Mouse (Mus musculus) MEL (cell line): ENCODE data around the gene Lix1. TPM values are rescaled to one million over a fixed set of nuclear protein-coding genes. Genes with fewer than 3 reads are reported as not detected.
A peak's percentile ranks its signal among the peaks of the same experiment; 100 is the strongest.

Experiments
- DNase-seq: peaks from one replicate; pipeline ENCODE4 v3.0.0; 2011; ENCODE audit warnings: low read depth, low spot score
- H3K27ac ChIP-seq: 2 replicates; pipeline ENCODE4 v1.5.1; 2012; ENCODE audit warnings: low read depth, mild to moderate bottlenecking, control low read depth, low read length, moderate library complexity; ENCODE audit not compliant: control insufficient read depth
- H3K27me3 ChIP-seq, 2 experiments: fragments of 150-350 bp in 1 of 2; sonication (generic) in 1 of 2; 2 replicates each; pipeline ENCODE4 v1.6.1; 2012; ENCODE audit warnings: low read length in 2 of 2, mild to moderate bottlenecking in 2 of 2, improper control_type of control experiment in 1 of 2, moderate library complexity in 1 of 2; ENCODE audit not compliant: insufficient read depth in 2 of 2, control insufficient read depth in 1 of 2
- H3K36me3 ChIP-seq, 2 experiments: 2 replicates each; pipeline ENCODE4 v1.6.1; 2012 to 2014; ENCODE audit warnings: low read length in 2 of 2, improper control_type of control experiment in 1 of 2, inconsistent platforms in 1 of 2, mild to moderate bottlenecking in 1 of 2; ENCODE audit not compliant: insufficient read depth in 2 of 2, control insufficient read depth in 1 of 2
- H3K4me1 ChIP-seq, 2 experiments: fragments of 150-350 bp in 1 of 2; sonication (generic) in 1 of 2; 2 replicates each; pipeline ENCODE4 v1.6.1; 2012; ENCODE audit warnings: low read length in 2 of 2, improper control_type of control experiment in 1 of 2, mild to moderate bottlenecking in 1 of 2; ENCODE audit not compliant: insufficient read depth in 2 of 2, control insufficient read depth in 1 of 2
- H3K4me3 ChIP-seq, 2 experiments: fragments of 150-350 bp in 1 of 2; sonication (generic) in 1 of 2; 2 replicates each; pipeline ENCODE4 v1.5.1; 2012; ENCODE audit warnings: low read depth in 2 of 2, low read length in 2 of 2, mild to moderate bottlenecking in 2 of 2, moderate library complexity in 2 of 2, control low read depth in 1 of 2, improper control_type of control experiment in 1 of 2; ENCODE audit not compliant: control insufficient read depth in 1 of 2, insufficient read depth in 1 of 2
- H3K79me2 ChIP-seq: 2 replicates; pipeline ENCODE4 v1.6.1; 2012; ENCODE audit warnings: mild to moderate bottlenecking, low read length, moderate library complexity; ENCODE audit not compliant: control insufficient read depth, poor library complexity, insufficient read depth
- H3K9ac ChIP-seq: 2 replicates; pipeline ENCODE4 v1.6.1; 2012; ENCODE audit warnings: low read depth, mild to moderate bottlenecking, control low read depth, low read length, moderate library complexity; ENCODE audit not compliant: control insufficient read depth, poor library complexity, severe bottlenecking
- H3K9me3 ChIP-seq: fragments of 150-350 bp; sonication (generic); replicated peaks from 2 replicates; pipeline ENCODE4 v1.6.1; 2012; ENCODE audit warnings: mild to moderate bottlenecking, low read length, improper control_type of control experiment, moderate library complexity; ENCODE audit not compliant: insufficient read depth
- BHLHE40 ChIP-seq: IDR thresholded peaks from 2 replicates; pipeline ENCODE4 v1.6.1; 2012; ENCODE audit warnings: low read depth, mild to moderate bottlenecking, inconsistent platforms, low read length, improper control_type of control experiment, borderline replicate concordance
- CHD1 ChIP-seq: IDR thresholded peaks from 2 replicates; pipeline ENCODE4 v1.6.1; 2012; ENCODE audit warnings: low read depth, mild to moderate bottlenecking, inconsistent platforms, low read length, improper control_type of control experiment
- CTCF ChIP-seq, 3 experiments: IDR thresholded peaks in 2 of 3; conservative IDR thresholded peaks in 1 of 3; 2 replicates each; pipeline ENCODE4 v1.5.1; 2011 to 2012; ENCODE audit warnings: low read length in 3 of 3, low read depth in 2 of 3, mild to moderate bottlenecking in 2 of 3, improper control_type of control experiment in 1 of 3, inconsistent platforms in 1 of 3, mixed read lengths in 1 of 3, moderate library complexity in 1 of 3; ENCODE audit not compliant: control insufficient read depth in 1 of 3, insufficient read depth in 1 of 3, poor library complexity in 1 of 3, severe bottlenecking in 1 of 3
- ELF1 ChIP-seq: IDR thresholded peaks from 2 replicates; pipeline ENCODE4 v1.6.1; 2014; ENCODE audit warnings: low read depth, mild to moderate bottlenecking, inconsistent platforms, low read length, improper control_type of control experiment, moderate library complexity
- EP300 ChIP-seq, 2 experiments: IDR thresholded peaks; 2 replicates each; pipeline ENCODE4 v1.6.1; 2011; ENCODE audit warnings: improper control_type of control experiment in 2 of 2, low read length in 2 of 2, low read depth in 1 of 2, mild to moderate bottlenecking in 1 of 2
- ETS1 ChIP-seq: IDR thresholded peaks from 2 replicates; pipeline ENCODE4 v1.6.1; 2012; ENCODE audit warnings: low read depth, mild to moderate bottlenecking, inconsistent platforms, low read length, improper control_type of control experiment, moderate library complexity
- GABPA ChIP-seq: IDR thresholded peaks from 2 replicates; pipeline ENCODE4 v1.6.1; 2012; ENCODE audit warnings: low read depth, mild to moderate bottlenecking, inconsistent platforms, low read length, improper control_type of control experiment, moderate library complexity
- MAZ ChIP-seq: IDR thresholded peaks from 2 replicates; pipeline ENCODE4 v1.6.1; 2012; ENCODE audit warnings: low read depth, mild to moderate bottlenecking, inconsistent platforms, low read length, improper control_type of control experiment
- MEF2A ChIP-seq: IDR thresholded peaks from 2 replicates; pipeline ENCODE4 v1.6.1; 2014; ENCODE audit warnings: low read depth, mild to moderate bottlenecking, inconsistent platforms, low read length, improper control_type of control experiment; ENCODE audit not compliant: poor library complexity, insufficient replicate concordance, severe bottlenecking; ENCODE audit errors: extremely low read depth
- MXI1 ChIP-seq: IDR thresholded peaks from 2 replicates; pipeline ENCODE4 v1.6.1; 2011; ENCODE audit warnings: mild to moderate bottlenecking, low read depth, low read length, improper control_type of control experiment
- MYB ChIP-seq: IDR thresholded peaks from 2 replicates; pipeline ENCODE4 v1.6.1; 2011; ENCODE audit warnings: mild to moderate bottlenecking, low read depth, low read length, improper control_type of control experiment
- NRF1 ChIP-seq: IDR thresholded peaks from 2 replicates; pipeline ENCODE4 v1.6.1; 2014; ENCODE audit warnings: low read depth, mild to moderate bottlenecking, inconsistent platforms, low read length, improper control_type of control experiment, moderate library complexity; ENCODE audit not compliant: poor library complexity, insufficient read depth, severe bottlenecking
- POLR2AphosphoS2 ChIP-seq: IDR thresholded peaks from 2 replicates; pipeline ENCODE4 v1.6.1; 2011; ENCODE audit warnings: low read length, improper control_type of control experiment
- POLR2AphosphoS5 ChIP-seq: IDR thresholded peaks from 2 replicates; pipeline ENCODE4 v1.6.1; 2012; ENCODE audit warnings: low read depth, borderline replicate concordance, mild to moderate bottlenecking, inconsistent platforms, low read length, moderate library complexity, mixed read lengths
- RCOR1 ChIP-seq: IDR thresholded peaks from 2 replicates; pipeline ENCODE4 v1.6.1; 2012; ENCODE audit warnings: low read depth, mild to moderate bottlenecking, inconsistent platforms, low read length, improper control_type of control experiment
- SMC3 ChIP-seq: IDR thresholded peaks from 2 replicates; pipeline ENCODE4 v1.6.1; 2011; ENCODE audit warnings: low read depth, low read length, improper control_type of control experiment
- TAL1 ChIP-seq: IDR thresholded peaks from 2 replicates; pipeline ENCODE4 v1.6.1; 2012; ENCODE audit warnings: mild to moderate bottlenecking, inconsistent platforms, low read length, moderate library complexity, mixed read lengths
- TBP ChIP-seq: IDR thresholded peaks from 2 replicates; pipeline ENCODE4 v1.8.0; 2011; ENCODE audit warnings: low read depth, low read length, improper control_type of control experiment
- TCF12 ChIP-seq: IDR thresholded peaks from 2 replicates; pipeline ENCODE4 v1.6.1; 2014; ENCODE audit warnings: low read depth, mild to moderate bottlenecking, inconsistent platforms, low read length, improper control_type of control experiment, moderate library complexity
- ZNF384 ChIP-seq: IDR thresholded peaks from 2 replicates; pipeline ENCODE4 v1.6.1; 2012; ENCODE audit warnings: low read depth, mild to moderate bottlenecking, inconsistent platforms, low read length, improper control_type of control experiment
- polyA plus RNA-seq, 2 experiments: library from polyadenylated mRNA; stranded (reverse) in 1 of 2; unstranded in 1 of 2; fragments of >175 nt in 1 of 2; fragments of >200 nt in 1 of 2; gene quantifications; 2 replicates each; pipeline versions ENCODE4 v1.2.1 to v1.2.4; 2012; ENCODE audit warnings: low replicate concordance in 2 of 2, low read depth in 1 of 2; ENCODE audit not compliant: insufficient read length in 2 of 2, insufficient read depth in 1 of 2, missing spikeins in 1 of 2
- total RNA-seq: library from RNA; depleted of rRNA; stranded (reverse); fragments of 300-350 nt; gene quantifications from 2 replicates; pipeline ENCODE4 v1.2.3, GENCODE M21; 2012

Lix1 gene
- total and polyA plus RNA-seq, 3 experiments, result not detected

DNA sequence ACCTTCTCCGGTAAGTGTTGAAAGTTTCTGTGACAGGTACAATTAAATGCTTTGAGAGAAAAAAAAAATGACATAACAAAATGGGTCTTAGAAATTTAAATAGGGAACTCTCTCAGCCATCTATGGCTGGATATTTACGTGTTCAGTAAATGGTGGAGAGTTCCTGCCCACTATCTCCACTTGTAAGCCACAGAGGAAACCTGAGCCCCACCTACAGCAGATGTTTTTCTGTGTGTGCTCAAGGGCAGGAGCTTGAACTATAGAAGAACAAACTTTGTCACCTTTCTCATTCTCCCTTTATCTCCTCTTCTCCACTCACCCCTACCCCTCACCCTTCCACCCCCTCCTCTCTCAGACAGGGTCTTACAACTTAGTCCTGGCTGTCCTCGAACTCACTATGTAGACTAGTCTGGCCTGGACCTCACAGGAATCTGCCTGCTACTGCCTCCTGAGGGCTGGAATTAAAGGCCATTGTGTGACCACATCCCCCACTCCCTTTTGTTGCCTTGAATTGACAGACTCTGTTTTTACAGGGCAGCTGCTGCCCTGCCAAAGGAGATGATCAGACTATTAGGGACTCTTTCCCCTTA lies 41.9 kb downstream of the Lix1 start:
- Histone ChIP-seq H3K27me3 (no peaks in the 10 kb centered on the region), H3K79me2 (no peaks in the 10 kb centered on the region), H3K9me3 (no peaks in the 10 kb centered on the region), H3K27ac (no peak overlapping the region), H3K9ac (no peak overlapping the region), H3K36me3 (no peaks in the 10 kb centered on the region; a peak in 1 of 4 replicates), H3K4me1 (peaks cover 0 to 2% of the 10 kb centered on the region in 2 experiments; a peak in 1 of 4 replicates), H3K4me3 (no peak overlapping the region)
- DNase-seq, result peak; percentile 65
- 0 out of 2 replicates have a peak, but pooled peaks have one; percentile 7 for TF ChIP-seq ZNF384
- no peak for TF ChIP-seq ETS1
- TF ChIP-seq EP300 (IDR thresholded peaks at IDR 0.05; ENCODE audit: low read depth in 1 of 2, low read length in 2 of 2), result no peak

DNA sequence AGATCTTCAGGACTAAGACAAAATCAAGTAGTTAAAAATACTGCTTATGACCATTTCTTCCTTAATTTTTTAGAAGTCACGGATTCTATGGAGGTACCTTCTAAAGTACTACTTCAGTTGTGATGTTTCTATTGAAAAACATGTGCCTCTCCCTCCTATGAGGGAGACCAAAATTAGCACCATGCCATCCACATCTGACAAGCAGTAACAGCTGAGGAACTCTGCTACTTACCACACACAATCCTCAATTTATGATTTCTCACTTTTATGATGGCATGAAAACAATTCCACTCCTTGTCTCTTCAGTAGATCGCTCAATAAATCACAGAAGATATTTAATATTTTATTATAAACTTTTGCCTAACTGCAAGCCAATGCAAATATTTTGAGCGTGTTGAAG lies 44.2 kb downstream of the Lix1 start:
- no peak for TF ChIP-seq TAL1
- no peak for TF ChIP-seq SMC3
- no peak for TF ChIP-seq ELF1
- TF ChIP-seq CTCF (IDR thresholded peaks at IDR 0.05 in 2 of 3, conservative IDR thresholded peaks at IDR 0.05 in 1 of 3; ENCODE audit: control insufficient read depth in 1 of 3, insufficient read depth in 1 of 3, low read depth in 2 of 3, low read length in 3 of 3, poor library complexity in 1 of 3, severe bottlenecking in 1 of 3), result no peak
- no peak for TF ChIP-seq MYB
- no peak for TF ChIP-seq MXI1
- TF ChIP-seq CHD1, result no peak
- TF ChIP-seq NRF1, result no peak
- TF ChIP-seq BHLHE40, result no peak
- no peak for TF ChIP-seq TBP
- TF ChIP-seq GABPA, result no peak
- no peak for TF ChIP-seq MAZ
- no peak for TF ChIP-seq MEF2A
- no peak for TF ChIP-seq RCOR1
- TF ChIP-seq TCF12, result no peak
- TF ChIP-seq POLR2AphosphoS2, result no peak
- no peak for TF ChIP-seq ZNF384
- no peak for TF ChIP-seq POLR2AphosphoS5
- no peak for TF ChIP-seq EP300 (IDR thresholded peaks at IDR 0.05; ENCODE audit: low read depth in 1 of 2, low read length in 2 of 2)
- Histone ChIP-seq H3K79me2 (no peaks in the 10 kb centered on the region), H3K4me1 (peaks cover 0 to 2% of the 10 kb centered on the region in 2 experiments; a peak in 1 of 4 replicates), H3K9me3 (no peaks in the 10 kb centered on the region), H3K36me3 (no peaks in the 10 kb centered on the region; a peak in 1 of 4 replicates), H3K9ac (no peak overlapping the region), H3K27me3 (no peaks in the 10 kb centered on the region), H3K4me3 (no peak overlapping the region), H3K27ac (no peak overlapping the region)
- no peak for DNase-seq
